Mouse (Mus musculus) layer of hippocampus, adult 9-10 months (tissue): ENCODE data around the gene Aup1.

Experiments used
- DNase-seq: peaks from one replicate; pipeline ENCODE4 v3.0.0; 2022; ENCODE audit warnings: low spot score

Aup1 gene

DNA sequence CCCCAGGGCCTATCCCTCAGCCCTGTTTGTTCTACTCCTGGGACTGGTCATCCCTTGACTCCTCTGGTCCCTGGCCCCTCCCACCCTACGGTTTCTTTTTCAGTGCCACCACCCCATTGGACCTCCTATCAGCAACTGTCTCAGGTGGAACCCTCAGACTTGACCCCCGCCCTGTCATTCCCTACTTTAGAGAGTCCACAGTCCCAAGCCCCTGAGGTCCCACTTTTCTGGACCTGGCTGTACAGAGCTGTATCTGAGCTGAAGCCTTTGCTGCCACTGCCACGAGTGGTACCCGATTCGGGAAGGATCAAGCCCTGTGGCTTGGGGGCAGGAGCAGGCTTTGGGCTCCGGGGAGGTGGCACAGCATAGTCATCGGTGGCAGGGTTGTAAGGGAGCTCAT is 23.2 kb upstream of the Aup1 start:
- no peak for DNase-seq

DNA sequence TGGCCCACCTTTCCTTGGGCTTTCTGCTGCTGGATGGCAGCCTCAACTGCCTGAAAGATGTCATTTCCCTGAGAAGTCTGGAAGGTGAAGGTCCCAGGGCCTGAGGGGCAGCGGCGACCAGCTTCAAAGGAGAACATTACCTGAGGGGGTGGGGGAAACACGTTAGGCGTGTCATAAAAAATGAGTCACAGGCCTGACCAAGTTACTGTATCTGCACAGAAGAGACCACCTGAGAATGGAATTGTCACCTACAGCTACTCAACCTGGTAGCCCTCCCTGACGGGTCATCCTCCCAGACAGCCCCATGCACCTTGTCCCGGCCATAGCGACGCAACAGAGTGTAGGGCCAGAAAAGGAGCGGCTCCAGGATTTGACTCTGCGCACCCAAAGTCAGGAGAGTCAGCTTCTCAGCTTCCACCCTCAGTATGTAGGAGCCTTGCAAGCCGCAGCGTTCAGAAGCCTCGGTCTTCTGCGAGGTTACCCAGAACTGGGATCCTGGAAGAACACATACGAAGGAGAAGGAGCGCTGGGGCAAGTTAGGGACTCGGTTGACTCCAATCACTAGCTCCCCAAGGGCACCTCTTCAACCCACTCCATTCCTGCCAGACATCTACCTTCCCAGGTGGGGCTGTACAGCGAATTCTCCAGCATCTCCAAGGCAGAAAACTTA is 22.3 kb upstream of the Aup1 start:
- no peak for DNase-seq

DNA sequence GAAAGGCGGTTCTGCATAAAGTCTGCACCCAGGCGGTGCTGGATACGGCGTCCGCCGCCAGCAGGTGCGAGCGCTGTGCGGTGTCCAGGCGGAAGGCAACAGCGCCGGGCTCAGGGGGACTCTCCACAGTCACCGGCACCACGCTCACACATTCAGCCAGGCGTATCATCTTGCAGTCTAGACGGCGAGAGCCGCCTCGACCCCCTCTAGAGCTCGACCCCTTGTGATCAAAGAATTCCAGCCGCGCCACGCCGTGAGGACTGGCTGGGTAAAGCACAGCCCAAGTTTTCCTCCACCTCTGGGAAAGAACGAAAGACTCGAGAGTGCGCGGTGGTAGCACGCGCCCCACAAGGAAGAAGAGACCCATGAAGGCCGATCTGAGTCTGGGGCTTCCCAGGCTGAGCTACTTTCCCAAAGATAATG is 21.5 kb upstream of the Aup1 start:
- DNase-seq = no peak

GRCm38 (mm10) chr6:83033249-83034185 is 20.8 kb upstream of the Aup1 start, which contains the start of the genes Dok1 and Loxl3:
TSS of gene Dok1 (minus strand) at chr6:83033471.
TSS of gene Loxl3 (plus strand) at chr6:83034173.
- DNase-seq = no peak

- DNase-seq = no peak
These were observed 19.8 kb upstream of the Aup1 start for GRCm38 (mm10) chr6:83034463-83035055.

- no peak for DNase-seq
These were observed 17.1 kb upstream of the Aup1 start for GRCm38 (mm10) chr6:83037188-83037587.

DNA sequence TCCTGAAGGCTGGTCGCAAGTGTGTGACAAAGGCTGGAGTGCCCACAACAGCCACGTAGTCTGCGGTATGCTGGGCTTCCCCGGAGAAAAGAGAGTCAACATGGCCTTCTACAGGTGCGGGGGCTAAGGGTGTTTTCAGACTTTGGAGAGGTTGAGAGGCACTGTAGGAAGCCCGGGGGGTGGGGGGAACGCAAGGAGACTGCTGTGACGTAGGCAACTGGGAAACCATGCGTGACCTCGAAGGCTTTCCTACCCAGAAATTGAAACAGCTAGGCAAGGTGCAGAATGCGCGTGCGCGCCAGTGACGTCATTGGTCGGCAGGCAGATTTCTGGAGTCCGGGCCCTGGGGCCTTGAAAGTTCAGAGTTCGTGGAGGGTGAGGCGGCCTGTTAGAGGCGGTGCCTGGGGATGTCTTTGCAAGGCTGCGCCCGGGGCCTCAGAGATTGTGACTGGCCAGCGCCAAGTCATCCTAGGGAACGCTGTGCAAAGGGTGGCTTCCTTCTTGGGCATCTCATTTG is 15.8 kb upstream of the Aup1 start:
- peak; percentile 89 for DNase-seq

GRCm38 (mm10) chr6:83040601-83041000 is 13.7 kb upstream of the Aup1 start:
- DNase-seq = no peak

DNA sequence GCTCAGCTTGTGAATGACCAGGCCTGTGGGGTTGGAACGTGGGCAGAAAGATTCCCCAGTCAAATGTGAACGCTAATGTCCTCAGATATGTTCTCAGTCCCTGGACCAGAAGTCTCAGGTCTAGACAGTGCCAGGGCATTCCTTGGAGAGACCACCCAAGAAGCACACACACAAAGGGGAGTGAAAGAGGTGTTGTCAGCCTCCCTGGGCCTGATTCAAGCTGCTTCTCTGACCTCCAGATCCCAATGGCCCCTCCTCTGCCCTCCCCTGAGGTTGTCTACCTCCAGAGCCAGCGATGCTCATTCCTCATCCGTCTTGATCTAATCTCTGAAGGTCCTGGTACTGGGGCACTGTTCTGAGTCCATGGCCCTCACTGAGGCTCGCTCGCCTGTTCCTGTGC is 10.8 kb upstream of the Aup1 start:
- DNase-seq = no peak

DNA sequence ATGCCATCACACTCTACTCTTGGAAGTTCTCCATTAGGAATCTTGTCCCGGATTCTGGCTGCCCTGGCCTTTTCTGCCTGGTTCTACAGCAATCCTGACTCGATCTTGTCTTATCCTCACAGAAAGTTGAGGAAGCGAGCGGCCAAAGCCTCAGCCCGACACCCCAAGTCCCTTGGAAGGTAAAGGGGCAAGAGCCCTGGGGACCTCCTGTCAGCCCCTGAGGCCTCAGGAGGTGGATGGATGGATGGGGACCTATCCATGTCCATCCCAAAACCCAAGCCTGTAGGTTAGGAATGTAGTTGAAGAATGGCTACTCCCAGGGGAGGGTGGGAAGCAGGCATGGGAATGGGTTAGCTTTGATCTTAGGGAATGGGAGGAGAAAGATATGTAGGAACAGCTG is 10.3 kb upstream of the Aup1 start:
- DNase-seq = no peak

DNA sequence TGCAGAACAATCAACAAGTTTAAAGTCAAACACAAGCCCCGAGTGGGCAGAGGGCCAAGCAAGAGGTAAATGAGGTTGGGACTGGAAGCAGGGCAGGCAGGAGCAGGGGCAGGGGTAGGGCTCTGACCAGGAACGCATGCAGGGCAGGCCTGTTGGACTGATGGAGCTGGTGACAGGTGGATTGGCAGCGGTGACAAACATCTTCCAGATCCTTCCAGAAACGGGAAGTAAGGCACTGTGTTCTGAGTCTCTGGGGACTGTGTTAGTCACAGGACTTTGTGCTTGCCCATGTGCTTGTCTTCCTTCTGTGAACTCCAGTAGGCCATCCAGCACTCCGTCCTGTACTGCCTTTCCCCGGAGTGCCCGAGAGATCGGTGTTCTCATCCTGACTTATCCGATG is 9.6 kb upstream of the Aup1 start:
- DNase-seq = no peak

DNA sequence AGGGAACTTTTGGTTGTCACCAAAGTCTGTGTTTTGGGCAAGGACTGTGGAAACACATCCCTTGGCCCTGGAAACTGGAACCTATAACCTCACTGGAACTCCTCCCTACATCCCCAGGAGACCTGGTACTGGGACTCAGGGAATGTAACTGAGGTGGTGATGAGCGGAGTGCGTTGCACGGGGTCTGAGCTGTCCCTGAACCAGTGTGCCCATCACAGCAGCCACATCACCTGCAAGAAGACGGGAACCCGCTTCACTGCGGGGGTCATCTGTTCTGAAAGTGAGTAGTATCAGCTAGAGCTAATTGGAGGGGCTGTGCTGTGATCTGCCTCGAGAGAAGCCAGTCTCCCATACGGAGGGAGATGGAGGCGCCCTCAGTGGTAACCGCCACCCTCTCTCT is 5.0 kb upstream of the Aup1 start:
- DNase-seq = no peak

DNA sequence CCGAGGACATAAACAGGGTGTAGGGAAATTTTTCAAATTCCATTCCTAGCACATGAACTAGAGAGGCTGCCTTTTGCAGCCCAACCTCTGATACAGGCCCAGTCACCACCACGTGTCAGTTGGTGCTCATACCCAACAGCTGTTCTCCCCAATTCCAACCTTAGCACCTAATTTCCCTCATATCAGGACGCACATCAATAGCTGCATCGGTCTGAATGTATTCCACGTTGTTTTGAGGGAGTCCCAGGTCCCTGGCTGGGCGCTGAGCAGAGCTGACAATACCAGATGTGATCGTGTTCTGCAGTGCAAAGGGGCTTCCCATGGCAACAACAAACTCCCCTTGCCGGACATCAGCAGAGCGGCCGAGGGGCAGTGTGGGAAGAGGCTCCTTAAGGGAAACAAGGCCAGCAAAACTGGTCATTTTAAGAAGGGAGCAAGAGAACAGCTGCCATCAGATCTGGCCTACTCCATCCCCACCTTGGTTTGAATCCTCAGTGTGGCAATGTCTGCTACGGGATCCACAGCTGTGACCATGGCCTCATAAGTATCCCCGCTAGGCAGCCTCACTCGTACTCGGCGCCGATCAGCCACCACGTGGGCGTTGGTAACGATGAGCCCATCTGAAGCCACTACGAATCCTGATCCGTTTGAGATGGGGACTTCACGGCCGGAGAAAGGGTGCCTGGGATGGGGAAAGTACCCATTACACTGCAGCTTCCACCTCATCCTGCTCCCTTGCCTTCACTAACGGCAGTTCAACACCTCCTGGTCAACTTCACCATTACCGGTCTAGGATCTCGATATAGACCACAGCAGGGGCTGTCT is 973 bp upstream of the Aup1 start:
- DNase-seq = no peak

GRCm38 (mm10) chr6:83054871-83055431 is 630 bp downstream of the Aup1 start, which contains the start of gene Htra2:
TSS of gene Htra2 (minus strand) at chr6:83055273.
- DNase-seq = no peak

DNA sequence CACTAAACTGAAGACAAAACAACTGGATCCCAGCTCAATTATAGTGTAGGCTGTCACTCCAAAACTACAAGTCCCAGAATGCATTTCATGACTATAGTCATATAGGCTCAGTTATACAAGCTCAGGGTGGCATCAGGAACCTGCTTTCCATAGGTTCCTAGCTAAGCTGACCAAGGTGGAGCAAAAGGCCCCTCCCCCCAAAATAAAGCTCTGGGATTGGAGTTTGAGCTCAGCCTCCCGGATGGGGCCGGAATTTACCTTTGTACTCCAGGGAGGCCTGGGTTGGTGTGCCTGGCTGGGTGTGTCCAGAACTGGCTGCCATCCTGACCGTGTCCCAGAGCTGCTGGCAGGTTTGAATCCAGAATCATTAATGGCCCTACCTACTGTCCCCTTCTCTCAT is 3.5 kb downstream of the Aup1 start, which contains the start of gene Dqx1:
TSS of gene Dqx1 (plus strand) at position 55 of the 400 bp plus-strand sequence.
- no peak for DNase-seq

- DNase-seq = no peak
These were observed 4.4 kb downstream of the Aup1 start for GRCm38 (mm10) chr6:83058725-83059124.

GRCm38 (mm10) chr6:83065995-83066394 is 11.7 kb downstream of the Aup1 start:
- DNase-seq = no peak

- no peak for DNase-seq
These were observed 12.1 kb downstream of the Aup1 start for GRCm38 (mm10) chr6:83066441-83066840.

GRCm38 (mm10) chr6:83068221-83068620 is 13.9 kb downstream of the Aup1 start:
- no peak for DNase-seq

GRCm38 (mm10) chr6:83068706-83069487 is 14.6 kb downstream of the Aup1 start:
- DNase-seq = no peak
